Mouse (Mus musculus): ENCODE data around the gene Ccnjl. TPM values are rescaled to one million over a fixed set of nuclear protein-coding genes. Genes with fewer than 3 reads are reported as not detected.

The Ccnjl gene
- polyA plus RNA-seq, 1 experiment from 2014 or later: 14.4 TPM

- Histone ChIP-seq H3K36me3 (peaks cover 20% of the 10 kb centered on the region), H3K4me2 (replicated peaks) (0 out of 2 replicates have a peak overlapping the region, but pooled peaks have one; percentile 1), H3K4me3 (no peak overlapping the region), H3K9me3 (no peaks in the 10 kb centered on the region), H3K27me3 (no peaks in the 10 kb centered on the region), H3K27ac (peak overlapping the region; percentile 58; the same call in 1 of the 2 replicates), H3K4me1 (peaks cover 12% of the 10 kb centered on the region; the same call in 1 of the 2 replicates), H3K9ac (peak overlapping the region; percentile 35; the same call in 1 of the 2 replicates)
- 0 out of 2 replicates have a peak, but pooled peaks have one; percentile 48 for ATAC-seq (ENCODE audit: low FRiP score, low read depth)
- 14% methylated on average over 9 of the region's 9 CpGs for WGBS
Observed at GRCm38 (mm10) chr11:43575376-43576151, 47.0 kb downstream of the Ccnjl start.

DNA sequence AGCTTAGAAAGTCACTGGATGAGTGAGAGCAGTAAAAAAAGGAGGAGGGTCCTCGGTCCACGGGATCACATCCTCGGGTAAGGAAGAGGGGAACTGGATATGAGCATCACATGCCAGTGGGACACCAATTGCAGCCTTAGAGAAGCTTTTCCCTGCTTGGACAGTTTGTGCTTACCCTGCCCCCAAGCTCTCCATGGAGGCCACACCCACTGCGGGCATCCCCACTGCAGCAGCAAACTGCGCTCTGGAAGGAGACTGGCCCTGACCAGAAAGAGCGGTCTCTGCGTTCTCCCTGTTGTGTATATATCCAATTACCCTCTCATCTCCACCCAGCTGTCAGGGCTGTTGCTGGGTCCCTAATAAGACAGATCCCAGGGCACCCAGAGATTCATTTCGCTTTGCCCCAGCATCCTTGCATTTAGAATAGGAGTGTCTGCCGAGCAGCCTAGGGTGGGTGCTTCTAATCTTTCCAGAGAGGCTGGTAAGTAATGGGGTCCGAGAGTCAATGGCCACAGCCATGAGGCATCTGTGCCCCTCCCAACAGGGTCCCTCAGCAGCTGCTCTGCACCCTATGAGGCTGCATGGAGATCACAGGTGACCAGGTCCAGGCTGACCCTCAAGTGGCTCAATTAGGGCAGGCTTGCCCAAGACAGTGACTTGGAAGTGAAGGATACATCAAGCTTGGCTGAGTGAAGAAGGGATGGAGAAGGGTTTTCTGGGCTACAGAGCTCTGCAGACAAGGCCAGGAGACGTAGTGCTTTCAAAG lies 49.3 kb downstream of the Ccnjl start:
- H3K4me3 ChIP-seq: no peak overlapping the region
- H3K27me3 ChIP-seq: no peaks in the 10 kb centered on the region
- H3K36me3 ChIP-seq: peaks cover 36% of the 10 kb centered on the region
- no peaks in the 10 kb centered on the region for H3K9me3 ChIP-seq
- H3K4me1 ChIP-seq: peaks cover 12% of the 10 kb centered on the region; the same call in 1 of the 2 replicates
- H3K27ac ChIP-seq: no peak overlapping the region
- no peak for ATAC-seq (ENCODE audit: low FRiP score, low read depth)
- H3K9ac ChIP-seq: no peak overlapping the region
- no peak overlapping the region for H3K4me2 ChIP-seq (replicated peaks)
- WGBS: 60% methylated on average over 11 of the region's 11 CpGs

GRCm38 (mm10) chr11:43585211-43586005 lies 56.8 kb downstream of the Ccnjl start:
- no peak overlapping the region for H3K27ac ChIP-seq
- H3K4me1 ChIP-seq: no peaks in the 10 kb centered on the region
- 91% methylated on average over 22 of the region's 22 CpGs for WGBS
- H3K4me3 ChIP-seq: no peak overlapping the region
- H3K9ac ChIP-seq: no peak overlapping the region
- H3K4me2 ChIP-seq (replicated peaks): no peak overlapping the region
- no peaks in the 10 kb centered on the region for H3K27me3 ChIP-seq
- no peak for ATAC-seq (ENCODE audit: low FRiP score, low read depth)
- H3K36me3 ChIP-seq: peaks cover 69% of the 10 kb centered on the region
- no peaks in the 10 kb centered on the region for H3K9me3 ChIP-seq

DNA sequence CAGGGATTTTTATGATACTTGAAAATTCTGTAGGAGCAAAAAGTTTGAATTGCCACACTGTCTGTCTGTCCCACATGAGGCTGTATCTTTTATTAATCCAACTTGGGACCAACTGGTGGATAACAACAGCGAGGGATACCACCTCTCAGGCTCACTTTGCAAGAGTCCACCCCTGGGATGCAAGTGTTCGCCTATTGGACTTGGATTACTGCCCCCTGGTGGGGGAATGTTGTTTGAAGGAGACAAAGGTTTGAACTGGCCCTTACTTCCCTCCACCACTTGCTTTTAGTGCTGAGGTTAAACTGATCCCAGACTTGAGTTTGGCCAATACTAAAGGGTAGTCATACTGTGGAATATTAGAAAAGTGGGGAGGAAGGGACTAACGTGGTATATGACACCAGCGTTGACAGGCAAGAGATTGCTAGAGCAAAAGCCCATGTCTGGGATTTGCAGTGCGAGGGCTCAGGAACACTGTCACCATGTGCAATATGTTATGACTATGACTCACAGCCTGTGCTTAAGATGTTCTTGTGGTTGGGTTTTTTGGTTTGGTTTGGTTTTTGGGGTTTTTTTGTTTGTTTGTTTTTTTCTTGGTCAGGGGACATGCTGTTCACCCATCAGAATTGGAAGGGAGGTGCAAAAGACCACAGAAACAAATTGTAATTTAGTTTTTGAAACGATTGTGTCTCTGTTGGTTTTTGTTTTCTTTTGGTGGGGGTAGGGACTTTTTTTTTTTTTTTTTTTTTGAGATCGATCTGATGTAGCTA lies 57.9 kb downstream of the Ccnjl start, which contains the start of gene 4933415A04Rik:
TSS of gene 4933415A04Rik (plus strand) at position 717 of the 767 bp plus-strand sequence.
- no peaks in the 10 kb centered on the region for H3K27me3 ChIP-seq
- no peaks in the 10 kb centered on the region for H3K9me3 ChIP-seq
- no peak within 1 kb of the TSS for H3K27ac ChIP-seq
- no peak for ATAC-seq (ENCODE audit: low FRiP score, low read depth)
- no peak within 1 kb of the TSS for H3K4me2 ChIP-seq (replicated peaks)
- H3K4me3 ChIP-seq: no peak within 1 kb of the TSS
- no peak within 1 kb of the TSS for H3K9ac ChIP-seq
- 79% methylated on average over 7 of the region's 7 CpGs for WGBS
- peaks cover 60% of the 10 kb centered on the region for H3K36me3 ChIP-seq
- H3K4me1 ChIP-seq: no peaks in the 10 kb centered on the region

- WGBS: 56% methylated on average over 6 of the region's 6 CpGs
- H3K4me1 ChIP-seq: no peaks in the 10 kb centered on the region
- no peak overlapping the region for H3K27ac ChIP-seq
- ATAC-seq (ENCODE audit: low FRiP score, low read depth): no peak
- H3K9ac ChIP-seq: no peak overlapping the region
- H3K4me2 ChIP-seq (replicated peaks): no peak overlapping the region
- no peak overlapping the region for H3K4me3 ChIP-seq
- H3K27me3 ChIP-seq: no peaks in the 10 kb centered on the region
- H3K9me3 ChIP-seq: no peaks in the 10 kb centered on the region
- H3K36me3 ChIP-seq: peaks cover 36% of the 10 kb centered on the region
Observed at GRCm38 (mm10) chr11:43589530-43590072, 61.0 kb downstream of the Ccnjl start.

GRCm38 (mm10) chr11:43601440-43601839 lies 72.9 kb downstream of the Ccnjl start, which contains the start of gene Fabp6:
Gene Fabp6 (minus strand): TSS chr11:43601540.
- no peaks in the 10 kb centered on the region for H3K9me3 ChIP-seq
- no peak for ATAC-seq (ENCODE audit: low FRiP score, low read depth)

DNA sequence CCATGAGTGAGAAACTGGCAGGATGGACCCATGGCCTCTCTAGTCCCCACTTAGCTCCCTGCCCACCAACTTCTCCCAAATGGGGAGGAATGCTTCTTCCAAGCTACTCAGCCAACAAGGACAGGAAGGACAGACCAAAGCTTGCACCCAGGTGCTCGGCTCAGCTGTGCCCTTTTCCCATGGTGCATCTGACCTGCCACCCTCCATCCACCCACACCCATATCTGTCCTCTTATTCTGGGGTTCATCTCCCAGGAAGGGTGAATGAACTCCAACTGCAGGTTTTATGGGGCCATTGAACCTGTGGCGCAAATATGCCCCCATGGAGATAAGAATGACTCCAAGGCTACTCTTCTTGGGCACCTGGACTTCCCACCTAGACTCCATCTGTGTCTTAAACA lies 75.6 kb downstream of the Ccnjl start:
- H3K4me3 ChIP-seq: no peak overlapping the region
- H3K4me1 ChIP-seq: no peaks in the 10 kb centered on the region
- no peaks in the 10 kb centered on the region for H3K9me3 ChIP-seq
- no peak overlapping the region for H3K9ac ChIP-seq
- no peaks in the 10 kb centered on the region for H3K36me3 ChIP-seq
- WGBS: 86% methylated on average over 2 of the region's 2 CpGs
- no peak overlapping the region for H3K4me2 ChIP-seq (replicated peaks)
- H3K27me3 ChIP-seq: no peaks in the 10 kb centered on the region
- no peak for ATAC-seq (ENCODE audit: low FRiP score, low read depth)
- H3K27ac ChIP-seq: no peak overlapping the region

More at GRCm38 (mm10) chr11:43601440-43601839, 72.9 kb downstream of the Ccnjl start, which contains the start of gene Fabp6:
- no peaks in the 10 kb centered on the region for H3K4me1 ChIP-seq
- no peaks in the 10 kb centered on the region for H3K36me3 ChIP-seq
- H3K9ac ChIP-seq: no peak within 1 kb of the TSS
- H3K27ac ChIP-seq: no peak within 1 kb of the TSS
- no peak within 1 kb of the TSS for H3K4me3 ChIP-seq
- no peak within 1 kb of the TSS for H3K4me2 ChIP-seq (replicated peaks)
- 90% methylated on average over 5 of the region's 5 CpGs for WGBS
- no peaks in the 10 kb centered on the region for H3K27me3 ChIP-seq

- no peak overlapping the region for H3K9ac ChIP-seq
- H3K4me1 ChIP-seq: no peaks in the 10 kb centered on the region
- ATAC-seq (ENCODE audit: low FRiP score, low read depth): no peak
- no peaks in the 10 kb centered on the region for H3K9me3 ChIP-seq
- no peak overlapping the region for H3K4me3 ChIP-seq
- H3K36me3 ChIP-seq: no peaks in the 10 kb centered on the region
- H3K27ac ChIP-seq: no peak overlapping the region
- H3K27me3 ChIP-seq: no peaks in the 10 kb centered on the region
- no peak overlapping the region for H3K4me2 ChIP-seq (replicated peaks)
- WGBS: 87% methylated on average over 6 of the region's 6 CpGs
Observed at GRCm38 (mm10) chr11:43604891-43605290, 76.3 kb downstream of the Ccnjl start.

- no peak overlapping the region for H3K9ac ChIP-seq
- no peaks in the 10 kb centered on the region for H3K36me3 ChIP-seq
- no peaks in the 10 kb centered on the region for H3K4me1 ChIP-seq
- no peak for ATAC-seq (ENCODE audit: low FRiP score, low read depth)
- H3K27ac ChIP-seq: no peak overlapping the region
- H3K4me2 ChIP-seq (replicated peaks): no peak overlapping the region
- no peaks in the 10 kb centered on the region for H3K9me3 ChIP-seq
- WGBS: 76% methylated on average over 6 of the region's 6 CpGs
- H3K4me3 ChIP-seq: no peak overlapping the region
- no peaks in the 10 kb centered on the region for H3K27me3 ChIP-seq
Observed at GRCm38 (mm10) chr11:43605859-43606258, 77.3 kb downstream of the Ccnjl start.

GRCm38 (mm10) chr11:43608440-43608839 lies 79.9 kb downstream of the Ccnjl start:
- 36% methylated on average over 3 of the region's 3 CpGs for WGBS

More at GRCm38 (mm10) chr11:43608440-43608839, 79.9 kb downstream of the Ccnjl start:
- H3K36me3 ChIP-seq: no peaks in the 10 kb centered on the region
- no peaks in the 10 kb centered on the region for H3K27me3 ChIP-seq
- H3K9ac ChIP-seq: no peak overlapping the region
- H3K4me1 ChIP-seq: no peaks in the 10 kb centered on the region; the same call in 1 of the 2 replicates
- no peak for ATAC-seq (ENCODE audit: low FRiP score, low read depth)
- H3K27ac ChIP-seq: no peak overlapping the region
- no peak overlapping the region for H3K4me3 ChIP-seq
- no peak overlapping the region for H3K4me2 ChIP-seq (replicated peaks)
- H3K9me3 ChIP-seq: no peaks in the 10 kb centered on the region

Data from limb, embryonic 13.5 days (tissue).